Mouse (Mus musculus) cortical plate, adult 2 months (tissue): Measurements from ENCODE around the gene Ppia. TPM values are rescaled to one million over a fixed set of nuclear protein-coding genes. Genes with fewer than 3 reads are reported as not detected.
"Not testable (repeated sequence)": the region's sequence is repeated elsewhere in the genome, so short reads cannot be mapped to it uniquely, and the experiment has no call there.

Experiments used
- H3K27ac ChIP-seq: fragments of 200-500 bp; 2 replicates; pipeline ENCODE4 v1.5.1; 2012; ENCODE audit warnings: low read length, control low read depth, inconsistent platforms; ENCODE audit not compliant: insufficient read depth
- H3K4me1 ChIP-seq: fragments of 200-500 bp; 2 replicates; pipeline ENCODE4 v1.6.1; 2011; ENCODE audit warnings: low read length; ENCODE audit not compliant: control insufficient read depth, insufficient read depth
- H3K4me3 ChIP-seq: fragments of 200-500 bp; 2 replicates; pipeline ENCODE4 v1.5.1; 2011; ENCODE audit warnings: mild to moderate bottlenecking, low read length, control low read depth; ENCODE audit not compliant: insufficient read depth
- CTCF ChIP-seq: fragments of 200-500 bp; IDR thresholded peaks from 2 replicates; pipeline ENCODE4 v1.5.1; 2011; ENCODE audit warnings: mild to moderate bottlenecking, control low read depth, low read length; ENCODE audit not compliant: insufficient read depth; ENCODE audit errors: extremely low read depth
- POLR2A ChIP-seq: fragments of 200-500 bp; IDR thresholded peaks from 2 replicates; pipeline ENCODE4 v1.6.1; 2011; ENCODE audit warnings: mild to moderate bottlenecking, low read length, control low read depth; ENCODE audit not compliant: insufficient read depth; ENCODE audit errors: extremely low read depth
- polyA plus RNA-seq: library from polyadenylated mRNA; depleted of rRNA; stranded (reverse); fragments of >200 nt; gene quantifications from 2 replicates; pipeline ENCODE4 v1.2.3, GENCODE M21; 2012

Gene Ppia
- polyA plus RNA-seq, 1 experiment = 2,636 TPM

GRCm38 (mm10) chr11:6402515-6403510 lies 12.4 kb upstream of the Ppia start:
- TF ChIP-seq POLR2A (no peak), CTCF (peak; percentile 64)

DNA sequence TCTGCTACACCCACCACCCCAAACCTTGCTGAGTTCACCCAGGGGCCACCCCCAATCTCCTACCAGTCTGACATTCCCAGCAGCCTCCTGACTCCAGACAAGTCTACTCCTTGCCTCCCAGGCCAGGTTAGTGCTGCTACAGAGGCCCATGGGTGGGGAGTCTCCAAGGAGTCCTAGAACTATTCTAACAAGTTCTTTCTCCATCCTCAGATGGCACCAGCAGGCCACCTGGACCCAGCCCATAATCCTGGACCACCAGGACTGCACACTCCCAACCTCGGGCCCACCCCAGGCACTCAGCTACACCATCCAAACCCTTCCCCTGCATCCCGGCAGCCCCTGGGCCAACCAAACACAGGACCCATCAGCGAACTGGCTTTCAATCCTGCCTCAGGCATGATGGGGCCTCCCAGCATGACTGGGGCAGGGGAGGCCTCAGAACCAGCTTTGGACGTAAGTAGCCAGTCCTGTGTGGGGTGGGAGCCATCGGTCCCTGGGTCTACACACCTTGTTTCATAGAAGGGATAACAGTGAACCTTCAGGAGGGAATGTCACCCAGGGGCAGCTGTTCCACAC lies 11.3 kb upstream of the Ppia start:
- H3K27ac ChIP-seq = peak overlapping the region; percentile 77; the same call in 1 of the 2 replicates
- H3K4me3 ChIP-seq = no peak overlapping the region
- H3K4me1 ChIP-seq = peaks cover 13% of the 10 kb centered on the region
- no peak for TF ChIP-seq POLR2A
- TF ChIP-seq CTCF = no peak

More at GRCm38 (mm10) chr11:6402515-6403510, 12.4 kb upstream of the Ppia start:
- Histone ChIP-seq H3K4me1 (peaks cover 13% of the 10 kb centered on the region), H3K27ac (no peak overlapping the region), H3K4me3 (no peak overlapping the region)

GRCm38 (mm10) chr11:6404699-6405566 lies 10.3 kb upstream of the Ppia start:
- Histone ChIP-seq H3K4me1 (peaks cover 13% of the 10 kb centered on the region), H3K27ac (peak overlapping the region; percentile 77), H3K4me3 (no peak overlapping the region)
- TF ChIP-seq CTCF = no peak
- no peak for TF ChIP-seq POLR2A

DNA sequence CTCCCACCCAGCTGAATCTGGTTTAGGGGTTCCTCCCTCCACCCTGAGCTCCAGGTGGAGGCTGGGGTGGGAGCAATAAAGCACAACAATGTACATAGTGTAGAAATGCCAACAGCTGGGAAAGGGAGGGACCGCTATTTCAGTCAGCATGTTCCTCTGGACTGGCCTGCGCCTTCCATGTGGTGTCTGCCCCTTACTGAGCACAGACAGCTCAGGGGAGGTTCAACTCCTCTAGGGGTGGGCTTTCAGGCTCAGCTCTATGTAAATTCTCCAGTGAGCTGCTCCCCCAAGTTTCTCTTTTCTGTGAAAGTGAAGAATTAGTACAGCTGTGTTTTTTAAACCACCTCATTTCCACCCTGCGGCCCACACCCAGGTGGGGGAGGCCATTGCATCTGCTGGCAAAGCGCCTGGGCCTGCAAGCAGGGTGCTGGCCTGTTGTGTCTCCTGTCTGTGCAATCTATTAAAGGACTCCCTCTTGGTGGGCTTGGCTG lies 9.6 kb upstream of the Ppia start:
- TF ChIP-seq CTCF (no peak), POLR2A (no peak)
- peak overlapping the region; percentile 77 for H3K27ac ChIP-seq
- H3K4me1 ChIP-seq = peaks cover 13% of the 10 kb centered on the region
- no peak overlapping the region for H3K4me3 ChIP-seq

GRCm38 (mm10) chr11:6406251-6407161 lies 8.7 kb upstream of the Ppia start:
- Histone ChIP-seq H3K4me1 (peaks cover 13% of the 10 kb centered on the region), H3K27ac (peak overlapping the region; percentile 77), H3K4me3 (no peak overlapping the region)
- TF ChIP-seq CTCF (no peak), POLR2A (0 out of 2 replicates have a peak, but pooled peaks have one; percentile 27)

DNA sequence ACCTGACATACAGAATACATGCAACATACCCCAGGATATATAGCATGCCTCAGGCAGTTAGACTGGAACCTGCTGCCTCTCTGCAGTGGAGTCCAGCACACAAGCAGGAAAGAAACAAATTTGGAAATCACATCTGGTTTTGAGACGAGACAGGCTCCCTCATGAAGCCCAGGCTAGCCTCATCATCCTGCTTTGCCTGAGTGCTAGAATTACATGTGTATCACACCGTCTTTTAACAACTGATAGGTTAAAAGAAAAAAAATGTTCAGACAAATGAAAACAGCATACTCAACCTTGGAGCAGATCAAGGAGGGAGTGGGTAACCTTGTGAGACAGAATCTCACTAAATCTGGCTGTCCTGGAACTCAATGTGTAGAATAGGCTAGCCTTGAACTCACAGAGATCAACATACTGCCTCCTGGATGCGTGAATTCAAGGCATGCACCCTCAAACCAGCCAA lies 8.1 kb upstream of the Ppia start:
- Histone ChIP-seq H3K27ac (no peak overlapping the region), H3K4me1 (peaks cover 13% of the 10 kb centered on the region), H3K4me3 (no peak overlapping the region)
- TF ChIP-seq CTCF (no peak), POLR2A (no peak)

DNA sequence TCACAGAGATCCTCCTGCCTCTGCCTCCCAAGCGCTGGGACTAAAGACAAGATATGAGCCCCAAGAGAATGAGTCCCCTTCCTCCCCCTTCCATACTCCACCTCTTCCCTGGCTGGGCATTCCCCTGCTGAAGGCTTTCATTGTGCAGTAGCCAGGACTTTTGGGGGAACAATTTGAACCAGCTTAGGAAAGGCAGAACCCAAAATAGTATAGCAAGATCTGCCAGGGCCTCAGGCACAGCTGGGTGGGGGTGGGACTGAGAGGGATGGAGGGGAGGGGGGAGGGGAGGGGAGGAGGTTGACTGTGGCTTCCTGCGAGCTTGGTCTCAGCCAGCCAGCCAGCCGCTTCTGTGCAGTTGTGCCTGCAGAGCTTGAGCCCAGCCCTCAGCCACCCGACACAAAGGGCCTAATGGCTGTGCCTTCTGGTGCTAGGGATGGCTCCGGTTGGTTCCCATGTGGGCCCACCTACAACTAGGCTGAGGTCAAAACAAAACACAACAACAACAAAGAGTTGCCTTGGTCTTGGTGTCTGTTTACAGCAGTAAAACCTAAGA lies 5.1 kb upstream of the Ppia start:
- Histone ChIP-seq H3K4me3 (no peak overlapping the region), H3K4me1 (peaks cover 11% of the 10 kb centered on the region), H3K27ac (no peak overlapping the region)
- TF ChIP-seq POLR2A = no peak
- TF ChIP-seq CTCF = no peak

GRCm38 (mm10) chr11:6410755-6411154 lies 4.5 kb upstream of the Ppia start:
- H3K4me1 ChIP-seq, H3K4me3 ChIP-seq, H3K27ac ChIP-seq: not testable (repeated sequence)

GRCm38 (mm10) chr11:6411684-6412083 lies 3.6 kb upstream of the Ppia start:
- peaks cover 4% of the 10 kb centered on the region for H3K4me1 ChIP-seq
- H3K4me3 ChIP-seq = no peak overlapping the region
- H3K27ac ChIP-seq = no peak overlapping the region
- TF ChIP-seq CTCF (peak; percentile 85), POLR2A (no peak)
